Mouse (Mus musculus) kidney, adult 2 months (tissue): Measurements from ENCODE around the gene Mthfd1.

Experiments used
- CTCF ChIP-seq: fragments of 200-500 bp; conservative IDR thresholded peaks from 2 replicates; pipeline ENCODE4 v1.5.1; 2011; ENCODE audit warnings: low read depth, mild to moderate bottlenecking, control low read depth, low read length, moderate library complexity, mixed read lengths; ENCODE audit not compliant: insufficient read depth, insufficient read length
- POLR2A ChIP-seq: fragments of 200-500 bp; IDR thresholded peaks from one replicate; pipeline ENCODE4 v1.6.1; 2011; ENCODE audit warnings: low read depth, low read length, control low read depth

GRCm38 (mm10) chr12:76293192-76293591 lies 38.1 kb downstream of the Mthfd1 start:
- TF ChIP-seq POLR2A = no peak
- TF ChIP-seq CTCF = peak; percentile 76
